Mouse (Mus musculus) CH12.LX (cell line): ENCODE results near the gene Mapk6. TPM values are rescaled to one million over a fixed set of nuclear protein-coding genes. Genes with fewer than 3 reads are reported as not detected.

Source experiments
- DNase-seq: peaks from one replicate; pipeline ENCODE4 v3.0.0-alpha.2; 2013; ENCODE audit errors: extremely low read depth
- H3K27ac ChIP-seq: 2 replicates; pipeline ENCODE4 v1.5.1; 2012; ENCODE audit warnings: low read depth, mild to moderate bottlenecking, control low read depth, moderate library complexity; ENCODE audit not compliant: insufficient read depth
- H3K27me3 ChIP-seq: replicated peaks from 2 replicates; pipeline ENCODE3; 2012; ENCODE audit warnings: inconsistent platforms
- H3K36me3 ChIP-seq, 2 experiments: replicated peaks in 1 of 2; 2 replicates each; pipeline versions ENCODE3 to v1.6.1; 2012; ENCODE audit warnings: inconsistent platforms in 1 of 2, low read length in 1 of 2, mild to moderate bottlenecking in 1 of 2, mixed read lengths in 1 of 2, moderate library complexity in 1 of 2; ENCODE audit not compliant: control insufficient read depth in 1 of 2, insufficient read depth in 1 of 2
- H3K4me1 ChIP-seq, 2 experiments: 2 replicates each; pipeline ENCODE4 v1.6.1; 2012; ENCODE audit warnings: inconsistent platforms in 1 of 2, moderate library complexity in 1 of 2; ENCODE audit not compliant: insufficient read depth in 2 of 2, control insufficient read depth in 1 of 2
- H3K4me2 ChIP-seq: 2 replicates; pipeline ENCODE4 v1.6.1; 2012; ENCODE audit warnings: low read depth, mild to moderate bottlenecking, control low read depth; ENCODE audit not compliant: poor library complexity, insufficient read depth, severe bottlenecking
- H3K4me3 ChIP-seq, 3 experiments: fragments of 150-350 bp in 1 of 3; sonication (generic) in 1 of 3; replicated peaks in 1 of 3; 2 replicates each; pipeline versions ENCODE3 to v1.5.1; 2011 to 2012; ENCODE audit warnings: low read depth in 2 of 3, low read length in 2 of 3, mild to moderate bottlenecking in 2 of 3, moderate library complexity in 2 of 3, control low read depth in 1 of 3, improper control_type of control experiment in 1 of 3, inconsistent platforms in 1 of 3, mixed read lengths in 1 of 3; ENCODE audit not compliant: poor library complexity in 1 of 3
- H3K79me2 ChIP-seq: replicated peaks from 2 replicates; pipeline ENCODE4 v1.6.1; 2012; ENCODE audit warnings: mild to moderate bottlenecking, moderate library complexity; ENCODE audit not compliant: control insufficient read depth, poor library complexity, insufficient read depth, severe bottlenecking; ENCODE audit errors: extremely low read depth
- H3K9ac ChIP-seq: 2 replicates; pipeline ENCODE4 v1.6.1; 2012; ENCODE audit warnings: low read depth, mild to moderate bottlenecking, control low read depth, moderate library complexity; ENCODE audit not compliant: insufficient read depth
- H3K9me3 ChIP-seq: replicated peaks from 2 replicates; pipeline ENCODE3; 2012; ENCODE audit warnings: low read length, inconsistent platforms, mixed read lengths
- BHLHE40 ChIP-seq: IDR thresholded peaks from 2 replicates; pipeline ENCODE4 v1.6.1; 2011; ENCODE audit warnings: mild to moderate bottlenecking, low read depth, low read length, improper control_type of control experiment
- CHD1 ChIP-seq: IDR thresholded peaks from 2 replicates; pipeline ENCODE4 v1.6.1; 2012; ENCODE audit warnings: low read depth, low read length, improper control_type of control experiment, inconsistent platforms
- ELF1 ChIP-seq: IDR thresholded peaks from 2 replicates; pipeline ENCODE4 v1.6.1; 2014; ENCODE audit warnings: low read depth, mild to moderate bottlenecking, inconsistent platforms, low read length, improper control_type of control experiment
- EP300 ChIP-seq: IDR thresholded peaks from 2 replicates; pipeline ENCODE4 v1.6.1; 2011; ENCODE audit warnings: low read length, improper control_type of control experiment
- ETS1 ChIP-seq: conservative IDR thresholded peaks from 2 replicates; pipeline ENCODE4 v1.6.1; 2012; ENCODE audit warnings: low read depth, mild to moderate bottlenecking, inconsistent platforms, low read length, improper control_type of control experiment, moderate library complexity
- HCFC1 ChIP-seq: IDR thresholded peaks from 2 replicates; pipeline ENCODE4 v1.6.1; 2012; ENCODE audit warnings: low read depth, mild to moderate bottlenecking, inconsistent platforms, low read length, improper control_type of control experiment
- JUN ChIP-seq: IDR thresholded peaks from 2 replicates; pipeline ENCODE4 v1.6.1; 2011; ENCODE audit warnings: low read depth, mild to moderate bottlenecking, low read length, improper control_type of control experiment, moderate library complexity; ENCODE audit not compliant: insufficient read depth
- JUND ChIP-seq: conservative IDR thresholded peaks from 2 replicates; pipeline ENCODE4 v1.6.1; 2011; ENCODE audit warnings: low read depth, low read length, improper control_type of control experiment
- KAT2A ChIP-seq: IDR thresholded peaks from 2 replicates; pipeline ENCODE4 v1.6.1; 2012; ENCODE audit warnings: low read length, improper control_type of control experiment, inconsistent platforms; ENCODE audit not compliant: insufficient replicate concordance
- MAFK ChIP-seq: IDR thresholded peaks from 2 replicates; pipeline ENCODE4 v1.6.1; 2011; ENCODE audit warnings: low read length, improper control_type of control experiment; ENCODE audit not compliant: insufficient replicate concordance
- MAX ChIP-seq: IDR thresholded peaks from 2 replicates; pipeline ENCODE4 v1.6.1; 2011; ENCODE audit warnings: low read length, improper control_type of control experiment
- MAZ ChIP-seq: IDR thresholded peaks from 2 replicates; pipeline ENCODE4 v1.6.1; 2012; ENCODE audit warnings: low read depth, mild to moderate bottlenecking, inconsistent platforms, low read length, improper control_type of control experiment, moderate library complexity
- MEF2A ChIP-seq: IDR thresholded peaks from 2 replicates; pipeline ENCODE4 v1.6.1; 2014; ENCODE audit warnings: low read depth, mild to moderate bottlenecking, inconsistent platforms, low read length, improper control_type of control experiment, borderline replicate concordance
- MXI1 ChIP-seq: IDR thresholded peaks from 2 replicates; pipeline ENCODE4 v1.6.1; 2011; ENCODE audit warnings: mild to moderate bottlenecking, low read depth, low read length, improper control_type of control experiment
- NELFE ChIP-seq: IDR thresholded peaks from 2 replicates; pipeline ENCODE4 v1.6.1; 2011; ENCODE audit warnings: low read depth, low read length, improper control_type of control experiment
- NRF1 ChIP-seq: IDR thresholded peaks from 2 replicates; pipeline ENCODE4 v1.6.1; 2014; ENCODE audit warnings: low read depth, mild to moderate bottlenecking, inconsistent platforms, low read length, improper control_type of control experiment, moderate library complexity
- PAX5 ChIP-seq: IDR thresholded peaks from 2 replicates; pipeline ENCODE4 v1.6.1; 2012; ENCODE audit warnings: low read length, inconsistent platforms, mixed read lengths
- POLR2A ChIP-seq: IDR thresholded peaks from 2 replicates; pipeline ENCODE4 v1.6.1; 2011; ENCODE audit warnings: low read depth, mild to moderate bottlenecking, improper control_type of control experiment, low read length
- POLR2AphosphoS2 ChIP-seq: IDR thresholded peaks from 2 replicates; pipeline ENCODE4 v1.6.1; 2011; ENCODE audit warnings: low read depth, low read length, improper control_type of control experiment
- RAD21 ChIP-seq: IDR thresholded peaks from 2 replicates; pipeline ENCODE4 v1.6.1; 2011; ENCODE audit warnings: low read depth, mild to moderate bottlenecking, low read length, improper control_type of control experiment, moderate library complexity
- RCOR1 ChIP-seq: conservative IDR thresholded peaks from 2 replicates; pipeline ENCODE4 v1.6.1; 2012; ENCODE audit warnings: low read depth, mild to moderate bottlenecking, inconsistent platforms, low read length, improper control_type of control experiment
- SMC3 ChIP-seq: IDR thresholded peaks from 2 replicates; pipeline ENCODE4 v1.6.1; 2011; ENCODE audit warnings: low read depth, low read length, improper control_type of control experiment
- TBP ChIP-seq: conservative IDR thresholded peaks from 2 replicates; pipeline ENCODE4 v1.6.1; 2011; ENCODE audit warnings: low read depth, low read length, improper control_type of control experiment
- USF2 ChIP-seq: conservative IDR thresholded peaks from 2 replicates; pipeline ENCODE4 v1.6.1; 2011; ENCODE audit warnings: low read depth, low read length, improper control_type of control experiment
- ZKSCAN1 ChIP-seq: IDR thresholded peaks from 2 replicates; pipeline ENCODE4 v1.6.1; 2012; ENCODE audit warnings: low read depth, inconsistent platforms, low read length, improper control_type of control experiment, borderline replicate concordance
- ZMIZ1 ChIP-seq: IDR thresholded peaks from 2 replicates; pipeline ENCODE4 v1.6.1; 2012; ENCODE audit warnings: low read depth, mild to moderate bottlenecking, inconsistent platforms, low read length, improper control_type of control experiment
- dilution Hi-C: fragments of 300-500 bp; cut with MboI; formaldehyde crosslinking; loops from 2 replicates; pipeline ENCODE4 v1.14.3; 2020; ENCODE audit warnings: low sequenced_read_pairs; ENCODE audit not compliant: extremely low pct_unique_long_range_greater_than_20kb, extremely low pct_ligation_motif_present
- in situ Hi-C: fragments of 300-500 bp; cut with MboI; formaldehyde crosslinking; loops from 3 replicates; pipeline ENCODE4 v1.14.3; 2019; ENCODE audit warnings: low sequenced_read_pairs, low pct_ligation_motif_present, low pct_unique_long_range_greater_than_20kb, mixed read lengths
- polyA plus RNA-seq: library from polyadenylated mRNA; unstranded; fragments of >175 nt; gene quantifications from 2 replicates; pipeline ENCODE4 v1.2.1, GENCODE M21; 2012; ENCODE audit warnings: low read depth; ENCODE audit not compliant: insufficient read length
- total RNA-seq, 2 experiments: library from RNA; depleted of rRNA; stranded (reverse); fragments of 300-350 nt in 1 of 2; fragments of >200 nt in 1 of 2; gene quantifications; 2 replicates each; pipeline ENCODE4 v1.2.3; 2012 to 2014

Gene Mapk6
- total and polyA plus RNA-seq, 3 experiments: 23.3 to 62.2 (median 34.2) TPM

DNA sequence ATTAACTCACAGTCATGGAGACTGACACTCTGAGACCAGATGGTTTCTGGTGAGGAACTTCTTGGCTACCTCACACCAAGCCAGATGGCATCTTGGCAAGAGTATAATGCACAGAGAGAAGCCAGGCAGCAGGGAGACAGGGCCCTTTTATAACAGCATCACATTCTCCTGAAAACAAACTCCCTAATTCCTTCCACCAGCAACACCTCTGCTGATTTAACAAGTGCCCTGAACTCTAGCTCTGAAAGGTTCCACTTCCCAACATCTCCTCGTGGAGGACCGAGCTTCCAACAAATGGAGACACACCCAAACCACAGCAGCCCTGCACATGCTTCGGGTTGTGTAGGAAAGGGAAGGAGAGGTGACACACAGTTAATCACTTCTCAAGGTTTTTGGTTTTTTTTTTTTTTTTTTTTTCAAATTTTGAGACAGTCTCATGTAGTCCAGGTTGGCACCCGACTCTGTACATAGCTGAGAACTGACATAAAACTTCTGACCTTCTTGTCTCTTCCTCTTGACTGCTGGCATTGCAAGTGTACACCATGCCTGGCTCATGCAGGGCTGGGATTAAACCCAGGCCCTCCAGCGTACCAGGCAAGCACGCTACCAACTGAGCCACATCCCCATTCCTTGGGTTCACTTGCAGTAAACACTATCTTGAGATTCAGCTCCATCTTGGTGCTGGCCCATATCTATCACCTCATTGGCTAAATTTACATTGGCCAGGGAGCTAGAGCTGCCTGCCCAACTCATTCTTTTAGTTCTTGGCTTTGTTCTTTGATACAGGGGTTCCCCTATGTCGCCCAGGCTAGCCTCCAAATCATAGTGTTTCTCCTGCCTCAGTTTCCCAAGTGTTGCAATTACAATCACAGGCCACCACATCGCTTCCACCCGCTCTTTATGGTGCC is 17.8 kb upstream of the Mapk6 start:
- H3K36me3 ChIP-seq: no peaks in the 10 kb centered on the region
- no peak overlapping the region for H3K4me3 ChIP-seq
- TF ChIP-seq PAX5: no peak
- TF ChIP-seq NELFE: no peak
- TF ChIP-seq POLR2AphosphoS2: no peak
- no peak for TF ChIP-seq ZKSCAN1
- no peak for TF ChIP-seq ELF1
- TF ChIP-seq ZMIZ1: no peak
- no peak for TF ChIP-seq JUND
- no peak for TF ChIP-seq BHLHE40
- TF ChIP-seq TBP: no peak
- no peak for TF ChIP-seq JUN
- TF ChIP-seq MAX: no peak
- H3K4me2 ChIP-seq: no peak overlapping the region
- H3K9me3 ChIP-seq: no peaks in the 10 kb centered on the region
- in situ Hi-C loops: no loop called here
- H3K4me1 ChIP-seq: peaks cover 3 to 27% of the 10 kb centered on the region in 2 experiments; a peak in 3 of 4 replicates
- no peak overlapping the region for H3K27ac ChIP-seq
- no peak for DNase-seq
- H3K9ac ChIP-seq: no peak overlapping the region
- dilution Hi-C loops: no loop called here
- no peaks in the 10 kb centered on the region for H3K79me2 ChIP-seq
- H3K27me3 ChIP-seq: no peaks in the 10 kb centered on the region

DNA sequence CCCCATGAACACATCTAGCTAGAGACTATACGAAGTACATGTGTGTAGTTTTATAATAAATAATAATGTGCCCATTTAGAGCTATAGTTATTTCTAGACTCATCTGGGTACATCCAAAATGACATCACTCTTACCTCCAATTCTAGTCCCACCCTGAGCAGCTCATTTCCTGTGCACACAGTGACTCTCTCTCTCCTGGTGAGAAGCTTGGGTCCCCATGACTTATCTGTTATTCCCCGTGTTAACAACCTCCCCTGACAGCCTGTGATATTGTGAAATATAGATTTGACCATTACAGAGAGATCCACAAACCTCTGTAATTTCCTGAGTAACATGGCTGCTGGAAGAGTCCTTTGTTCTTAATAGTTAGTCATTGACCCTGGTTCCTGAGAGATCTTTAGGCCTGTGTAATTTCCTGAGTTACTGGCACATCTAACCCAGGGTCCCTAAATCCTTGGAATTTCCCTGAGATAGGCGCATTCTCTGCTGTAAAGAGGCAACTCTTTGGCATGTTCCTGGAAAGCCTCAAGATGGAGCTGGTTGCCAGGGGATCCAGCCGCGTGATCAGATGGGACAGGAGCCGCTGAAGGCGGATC is 16.1 kb upstream of the Mapk6 start:
- Histone ChIP-seq H3K36me3 (no peaks in the 10 kb centered on the region), H3K4me1 (peaks cover 3 to 22% of the 10 kb centered on the region in 2 experiments; a peak in 3 of 4 replicates), H3K9ac (no peak overlapping the region), H3K27ac (no peak overlapping the region), H3K4me3 (no peak overlapping the region), H3K4me2 (no peak overlapping the region), H3K9me3 (no peaks in the 10 kb centered on the region), H3K79me2 (no peaks in the 10 kb centered on the region), H3K27me3 (no peaks in the 10 kb centered on the region)
- in situ Hi-C loops (no loop called here), dilution Hi-C loops (no loop called here)
- TF ChIP-seq HCFC1: no peak
- no peak for TF ChIP-seq KAT2A
- TF ChIP-seq CHD1: no peak
- no peak for TF ChIP-seq ETS1
- no peak for TF ChIP-seq MEF2A
- no peak for TF ChIP-seq EP300
- no peak for TF ChIP-seq MXI1
- no peak for TF ChIP-seq ELF1
- no peak for TF ChIP-seq NRF1
- TF ChIP-seq MAZ: no peak
- no peak for TF ChIP-seq SMC3
- TF ChIP-seq USF2: no peak
- no peak for TF ChIP-seq POLR2A
- no peak for TF ChIP-seq RAD21
- TF ChIP-seq MAFK: no peak
- no peak for TF ChIP-seq MAX
- TF ChIP-seq RCOR1: no peak
- DNase-seq: no peak
